Mouse (Mus musculus) E14TG2a.4 (cell line): Measurements from ENCODE around the gene Ccdc60.
A peak's percentile ranks its signal among the peaks of the same experiment; 100 is the strongest.

Source experiments
- H3K27me3 ChIP-seq: 2 replicates; pipeline ENCODE4 v1.6.1; 2014; ENCODE audit warnings: low read length, control low read depth; ENCODE audit not compliant: insufficient read depth
- H3K36me3 ChIP-seq: 2 replicates; pipeline ENCODE4 v1.6.1; 2014; ENCODE audit warnings: low read length, control low read depth; ENCODE audit not compliant: insufficient read depth
- H3K4me1 ChIP-seq: replicated peaks from 2 replicates; pipeline ENCODE4 v1.6.1; 2014; ENCODE audit warnings: low read depth, low read length, control low read depth
- H3K4me3 ChIP-seq: replicated peaks from 2 replicates; pipeline ENCODE4 v1.5.1; 2014; ENCODE audit warnings: mild to moderate bottlenecking, low read length
- H3K9me3 ChIP-seq: 2 replicates; pipeline ENCODE4 v1.6.1; 2014; ENCODE audit warnings: low read length, control low read depth
- CTCF ChIP-seq: conservative IDR thresholded peaks from 2 replicates; pipeline ENCODE4 v1.5.1; 2014; ENCODE audit warnings: low read length
- NANOG ChIP-seq: IDR thresholded peaks from 2 replicates; pipeline ENCODE4 v1.6.1; 2014; ENCODE audit warnings: borderline replicate concordance, low read length, mixed read lengths
- POU5F1 ChIP-seq: IDR thresholded peaks from 2 replicates; pipeline ENCODE4 v1.6.1; 2014; ENCODE audit warnings: low read length, borderline replicate concordance

The Ccdc60 gene

DNA sequence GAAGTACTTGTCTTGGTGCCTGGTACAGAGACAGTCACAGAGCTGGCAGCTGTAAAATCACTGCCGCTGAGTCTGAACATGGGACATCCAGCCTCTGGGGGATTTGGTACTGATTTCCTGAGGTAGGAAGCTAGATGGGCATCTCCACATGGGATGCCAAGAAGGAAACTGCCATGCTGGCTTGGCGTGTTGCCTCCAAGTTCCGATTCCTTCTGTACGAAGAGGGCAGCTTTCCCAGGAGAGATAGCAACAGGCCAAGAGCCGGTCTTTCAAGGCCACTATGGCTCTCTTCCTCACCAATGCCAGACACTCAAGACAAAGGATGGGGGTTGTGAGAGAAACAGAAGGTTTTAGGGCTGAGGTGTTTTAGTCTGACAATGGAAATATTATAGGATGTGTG lies 26.8 kb downstream of the Ccdc60 start:
- Histone ChIP-seq H3K4me3 (no peak overlapping the region), H3K27me3 (peaks cover 8% of the 10 kb centered on the region), H3K9me3 (no peaks in the 10 kb centered on the region), H3K36me3 (no peaks in the 10 kb centered on the region), H3K4me1 (0 out of 2 replicates have a peak, but pooled peaks cover 9% of the 10 kb centered on the region)
- no peak for TF ChIP-seq POU5F1
- no peak for TF ChIP-seq NANOG
- no peak for TF ChIP-seq CTCF

DNA sequence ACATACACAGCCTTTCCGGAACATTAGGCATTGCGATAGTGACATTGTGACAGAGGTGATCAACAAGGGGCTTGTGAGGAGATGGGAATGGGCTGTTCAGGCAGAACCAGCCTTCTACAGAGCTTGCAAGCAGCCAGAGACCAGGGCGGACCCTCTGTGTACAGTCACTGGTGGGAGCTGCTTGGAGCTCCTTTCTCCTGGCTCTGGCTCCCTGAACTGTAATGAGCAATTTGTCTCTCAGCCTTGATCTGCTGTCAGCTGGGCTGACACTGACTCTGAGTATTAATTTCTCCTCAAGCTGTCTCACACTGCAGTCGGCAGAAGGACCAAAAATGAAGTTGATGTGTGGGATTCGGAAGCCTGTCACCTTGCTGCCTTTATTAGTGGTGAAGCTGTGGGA lies 28.4 kb downstream of the Ccdc60 start:
- Histone ChIP-seq H3K4me3 (no peak overlapping the region), H3K9me3 (no peaks in the 10 kb centered on the region), H3K27me3 (peaks cover 8% of the 10 kb centered on the region), H3K36me3 (no peaks in the 10 kb centered on the region), H3K4me1 (0 out of 2 replicates have a peak, but pooled peaks cover 9% of the 10 kb centered on the region)
- TF ChIP-seq CTCF = no peak
- TF ChIP-seq NANOG = no peak
- no peak for TF ChIP-seq POU5F1

DNA sequence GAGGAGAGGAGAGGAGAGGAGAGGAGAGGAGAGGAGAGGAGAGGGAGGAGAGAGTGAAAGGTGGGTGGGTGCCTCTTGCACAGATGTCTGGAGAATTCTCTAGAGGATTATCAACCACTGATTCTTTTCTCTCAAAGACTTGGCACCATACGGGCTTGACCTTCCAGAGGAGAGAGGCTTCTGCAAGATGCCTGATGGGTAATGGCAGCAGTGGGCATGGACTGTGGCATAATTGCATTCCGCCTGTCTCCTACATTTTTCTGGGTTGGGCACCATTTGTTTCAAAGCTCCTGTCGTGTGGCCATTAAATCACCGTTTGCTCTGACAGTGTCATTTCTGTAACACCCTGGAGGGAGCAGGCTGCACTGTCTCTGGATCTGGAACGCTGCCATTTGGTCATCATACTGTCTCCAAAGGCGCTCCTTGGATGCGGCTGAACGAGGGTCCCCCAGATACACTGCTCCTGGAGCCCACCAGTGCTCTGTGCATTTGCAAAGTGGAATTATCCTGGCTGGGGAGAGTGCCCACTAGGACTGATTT lies 30.4 kb downstream of the Ccdc60 start:
- Histone ChIP-seq H3K4me3 (no peak overlapping the region), H3K4me1 (peaks cover 12% of the 10 kb centered on the region), H3K27me3 (peaks cover 2% of the 10 kb centered on the region; the same call in 1 of the 2 replicates), H3K9me3 (no peaks in the 10 kb centered on the region), H3K36me3 (no peaks in the 10 kb centered on the region)
- TF ChIP-seq NANOG (no peak), POU5F1 (no peak), CTCF (no peak)

DNA sequence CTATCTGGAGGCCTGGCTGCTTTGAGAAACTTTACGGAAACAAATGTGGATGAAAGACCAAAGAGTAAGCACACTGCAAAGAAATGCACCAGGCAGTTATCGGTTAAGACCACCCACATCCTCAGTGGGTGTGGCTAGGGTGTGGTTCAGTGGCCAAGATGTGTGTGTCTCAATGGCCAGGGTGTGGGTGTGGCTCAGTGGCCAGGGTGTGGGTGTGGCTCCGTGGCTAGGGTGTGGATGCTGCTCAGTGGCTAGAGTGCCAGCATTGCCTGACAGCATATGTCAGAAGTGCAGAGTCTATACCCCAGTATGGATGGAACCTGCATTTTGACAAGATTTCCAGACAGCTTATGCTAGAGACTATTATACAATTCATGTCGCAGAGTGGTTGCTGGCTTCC lies 34.9 kb downstream of the Ccdc60 start:
- Histone ChIP-seq H3K36me3 (no peaks in the 10 kb centered on the region), H3K9me3 (no peaks in the 10 kb centered on the region), H3K27me3 (peaks cover 5% of the 10 kb centered on the region; the same call in 1 of the 2 replicates), H3K4me3 (0 out of 2 replicates have a peak overlapping the region, but pooled peaks have one; percentile 0), H3K4me1 (peaks cover 36% of the 10 kb centered on the region)
- TF ChIP-seq POU5F1 (no peak), NANOG (no peak), CTCF (no peak)

DNA sequence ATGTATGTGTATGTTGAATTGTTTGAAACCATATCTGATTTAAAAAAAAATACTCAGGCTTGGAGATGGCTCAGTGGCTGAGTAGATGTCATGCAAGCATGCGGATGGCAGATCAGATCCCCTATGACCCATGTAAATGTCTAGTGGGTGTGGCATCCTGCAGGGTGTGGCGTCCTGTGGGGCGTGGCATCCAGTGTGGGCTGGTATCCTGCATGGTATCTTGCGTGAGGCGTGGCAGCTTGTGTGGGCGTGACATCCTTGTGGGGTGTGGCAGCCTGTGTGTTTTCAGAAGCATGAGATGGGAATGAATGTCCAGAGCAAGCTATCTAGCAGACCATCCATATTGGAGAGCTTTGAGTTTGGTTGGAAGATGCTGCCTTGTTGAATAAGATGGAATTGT lies 36.6 kb downstream of the Ccdc60 start:
- H3K4me1 ChIP-seq = peaks cover 41% of the 10 kb centered on the region
- 0 out of 2 replicates have a peak, but pooled peaks cover 2% of the 10 kb centered on the region for H3K27me3 ChIP-seq
- no peaks in the 10 kb centered on the region for H3K9me3 ChIP-seq
- no peak overlapping the region for H3K4me3 ChIP-seq
- no peaks in the 10 kb centered on the region for H3K36me3 ChIP-seq
- TF ChIP-seq NANOG (no peak), POU5F1 (no peak), CTCF (no peak)

DNA sequence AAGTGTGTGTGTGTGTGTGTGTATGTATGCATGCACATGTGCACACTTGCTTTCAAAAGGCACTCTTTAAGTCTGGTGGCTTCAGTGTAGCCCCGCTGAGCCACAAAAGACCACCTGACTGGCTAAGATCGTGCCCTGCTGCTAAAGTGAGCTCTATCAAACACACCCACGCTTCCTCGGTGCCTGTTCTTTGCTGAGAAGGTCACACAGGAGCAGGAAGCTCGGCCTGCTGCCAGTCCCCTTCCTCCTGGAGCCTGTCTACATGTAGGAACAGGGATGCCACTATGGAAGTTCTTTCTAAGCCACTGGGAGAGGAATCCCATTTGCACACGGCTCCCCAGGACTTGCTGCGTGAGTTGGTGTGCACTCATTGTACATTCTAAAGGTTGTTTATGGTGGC lies 42.1 kb downstream of the Ccdc60 start:
- H3K36me3 ChIP-seq = no peaks in the 10 kb centered on the region
- no peak for TF ChIP-seq NANOG
- TF ChIP-seq POU5F1 = no peak
- TF ChIP-seq CTCF = no peak

DNA sequence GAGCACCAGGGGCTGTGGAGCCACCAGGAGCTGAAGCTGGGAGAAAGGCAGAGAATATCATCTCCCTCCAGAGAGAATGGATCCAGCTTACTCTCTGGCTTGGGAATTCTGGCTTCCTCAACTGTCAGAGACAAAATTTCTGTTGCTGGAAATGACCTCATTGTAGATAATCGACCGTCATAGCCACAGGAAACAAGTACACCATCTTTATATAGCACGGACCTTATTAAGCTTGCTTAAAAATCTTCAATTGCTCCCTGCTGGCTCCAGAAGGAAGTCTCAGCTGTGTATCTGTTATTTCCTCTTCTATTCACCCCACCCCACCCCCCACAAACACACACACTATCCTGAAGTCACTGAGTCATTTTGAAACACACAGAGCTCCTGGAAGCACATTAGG lies 44.3 kb downstream of the Ccdc60 start:
- Histone ChIP-seq H3K27me3 (peaks cover 20% of the 10 kb centered on the region), H3K9me3 (no peaks in the 10 kb centered on the region), H3K36me3 (no peaks in the 10 kb centered on the region), H3K4me3 (no peak overlapping the region), H3K4me1 (peaks cover 20% of the 10 kb centered on the region)
- TF ChIP-seq CTCF = no peak
- TF ChIP-seq POU5F1 = no peak
- no peak for TF ChIP-seq NANOG

More for the DNA sequence above, 42.1 kb downstream of the Ccdc60 start:
- H3K4me3 ChIP-seq = no peak overlapping the region
- H3K4me1 ChIP-seq = peaks cover 28% of the 10 kb centered on the region
- peaks cover 6% of the 10 kb centered on the region for H3K27me3 ChIP-seq
- H3K9me3 ChIP-seq = no peaks in the 10 kb centered on the region

DNA sequence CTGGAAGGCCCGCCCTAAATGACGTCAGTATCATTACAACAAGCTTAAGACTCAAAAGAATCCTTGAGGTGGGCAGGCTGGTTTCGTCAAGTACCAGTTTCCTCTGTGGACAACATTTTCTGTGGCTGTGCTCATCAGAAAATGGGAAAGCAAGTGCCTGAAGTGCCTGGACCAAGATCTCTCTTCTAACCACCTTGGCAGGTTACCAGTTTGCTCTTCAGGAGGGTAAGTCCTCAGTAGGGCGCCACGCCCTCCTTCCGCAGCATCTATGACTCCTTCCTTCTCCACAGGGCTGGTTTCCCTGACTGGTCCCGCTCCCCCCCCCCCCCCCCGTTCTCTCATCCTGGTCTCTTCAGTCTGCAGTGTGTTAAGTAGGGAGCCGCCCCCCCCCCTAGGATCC lies 45.2 kb downstream of the Ccdc60 start:
- Histone ChIP-seq H3K36me3 (no peaks in the 10 kb centered on the region), H3K4me1 (peaks cover 24% of the 10 kb centered on the region), H3K4me3 (no peak overlapping the region), H3K27me3 (peaks cover 20% of the 10 kb centered on the region), H3K9me3 (no peaks in the 10 kb centered on the region)
- TF ChIP-seq NANOG (no peak), POU5F1 (no peak), CTCF (no peak)
